Mouse (Mus musculus) liver, adult 2 months (tissue): ENCODE results near the gene Plekhh3. TPM values are rescaled to one million over a fixed set of nuclear protein-coding genes. Genes with fewer than 3 reads are reported as not detected.

Experiments
- DNase-seq: peaks from one replicate; pipeline ENCODE4 v3.0.0-alpha.2; 2011; ENCODE audit warnings: low read depth, low spot score; ENCODE audit errors: extremely low read depth
- H3K27ac ChIP-seq: fragments of 200-500 bp; replicated peaks from 2 replicates; pipeline ENCODE4 v1.5.1; 2012; ENCODE audit warnings: low read depth, mild to moderate bottlenecking, control low read depth, inconsistent platforms, low read length; ENCODE audit not compliant: insufficient read depth
- H3K27me3 ChIP-seq: fragments of 200-500 bp; 2 replicates; pipeline ENCODE4 v1.6.1; 2012; ENCODE audit warnings: mild to moderate bottlenecking, moderate library complexity, low read length, inconsistent platforms; ENCODE audit not compliant: control insufficient read depth, insufficient read depth
- H3K36me3 ChIP-seq: fragments of 200-500 bp; 2 replicates; pipeline ENCODE4 v1.6.1; 2012; ENCODE audit warnings: low read length, inconsistent platforms; ENCODE audit not compliant: control insufficient read depth, insufficient read depth
- H3K4me1 ChIP-seq: fragments of 200-500 bp; 2 replicates; pipeline ENCODE4 v1.6.1; 2011; ENCODE audit warnings: low read length; ENCODE audit not compliant: control insufficient read depth, insufficient read depth
- H3K4me3 ChIP-seq: fragments of 200-500 bp; 2 replicates; pipeline ENCODE4 v1.5.1; 2011; ENCODE audit warnings: low read depth, mild to moderate bottlenecking, control low read depth, low read length, moderate library complexity; ENCODE audit not compliant: insufficient read depth
- H3K79me2 ChIP-seq: fragments of 200-500 bp; 2 replicates; pipeline ENCODE4 v1.6.1; 2012; ENCODE audit warnings: inconsistent platforms, mild to moderate bottlenecking, low read length, moderate library complexity; ENCODE audit not compliant: control insufficient read depth, insufficient read depth
- H3K9ac ChIP-seq: fragments of 200-500 bp; 2 replicates; pipeline ENCODE4 v1.6.1; 2012; ENCODE audit warnings: low read depth, mild to moderate bottlenecking, control low read depth, inconsistent platforms, low read length
- CTCF ChIP-seq: fragments of 200-500 bp; IDR thresholded peaks from 2 replicates; pipeline ENCODE4 v1.5.1; 2011; ENCODE audit warnings: low read depth, low read length, control low read depth
- POLR2A ChIP-seq: fragments of 200-500 bp; IDR thresholded peaks from 2 replicates; pipeline ENCODE4 v1.6.1; 2011; ENCODE audit warnings: low read length, control low read depth; ENCODE audit not compliant: insufficient read depth; ENCODE audit errors: extremely low read depth
- WGBS: fragments of 180-500 bp; shearing (Covaris S2); methylation state at CpG from one replicate; pipeline ENCODE4 v1.1.7; 2018; 5-methylcytosine and 5-hydroxymethylcytosine counted together
- polyA plus RNA-seq: library from polyadenylated mRNA; depleted of rRNA; stranded (reverse); fragments of >200 nt; gene quantifications from 2 replicates; pipeline ENCODE4 v1.2.3, GENCODE M21; 2012
- total RNA-seq: library from RNA; depleted of rRNA; stranded (reverse); fragments of >200 nt; gene quantifications from 2 replicates; pipeline ENCODE4 v1.2.3, GENCODE M21; 2014

Gene Plekhh3
- total and polyA plus RNA-seq, 2 experiments = 3.9 to 11.5 TPM

DNA sequence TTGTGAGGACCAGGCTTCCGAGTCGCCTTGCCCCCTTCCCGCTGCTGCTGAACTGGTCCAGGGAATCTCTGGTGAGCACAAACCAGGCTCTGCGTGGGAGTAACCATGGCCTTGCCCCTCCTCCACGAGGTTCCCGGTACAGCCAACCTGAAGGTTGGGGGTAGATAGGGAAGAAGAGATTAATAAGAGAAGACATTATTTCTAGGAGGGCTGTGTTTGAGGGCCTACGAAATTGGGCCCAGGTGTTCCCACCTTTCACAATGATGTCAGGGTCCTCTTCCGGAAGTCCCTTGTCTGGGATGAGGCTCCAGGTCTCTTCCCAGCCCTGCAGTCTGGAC is 3.2 kb downstream of the Plekhh3 start:
- no peak overlapping the region for H3K4me3 ChIP-seq
- DNase-seq = no peak
- no peaks in the 10 kb centered on the region for H3K27me3 ChIP-seq
- no peak overlapping the region for H3K27ac ChIP-seq
- no peak overlapping the region for H3K9ac ChIP-seq
- TF ChIP-seq POLR2A = no peak
- TF ChIP-seq CTCF = no peak
- peaks cover 32% of the 10 kb centered on the region for H3K36me3 ChIP-seq
- H3K4me1 ChIP-seq = peaks cover 11% of the 10 kb centered on the region
- H3K79me2 ChIP-seq = peaks cover 12% of the 10 kb centered on the region; the same call in 1 of the 2 replicates
- WGBS = 87% methylated on average over 8 of the region's 8 CpGs

DNA sequence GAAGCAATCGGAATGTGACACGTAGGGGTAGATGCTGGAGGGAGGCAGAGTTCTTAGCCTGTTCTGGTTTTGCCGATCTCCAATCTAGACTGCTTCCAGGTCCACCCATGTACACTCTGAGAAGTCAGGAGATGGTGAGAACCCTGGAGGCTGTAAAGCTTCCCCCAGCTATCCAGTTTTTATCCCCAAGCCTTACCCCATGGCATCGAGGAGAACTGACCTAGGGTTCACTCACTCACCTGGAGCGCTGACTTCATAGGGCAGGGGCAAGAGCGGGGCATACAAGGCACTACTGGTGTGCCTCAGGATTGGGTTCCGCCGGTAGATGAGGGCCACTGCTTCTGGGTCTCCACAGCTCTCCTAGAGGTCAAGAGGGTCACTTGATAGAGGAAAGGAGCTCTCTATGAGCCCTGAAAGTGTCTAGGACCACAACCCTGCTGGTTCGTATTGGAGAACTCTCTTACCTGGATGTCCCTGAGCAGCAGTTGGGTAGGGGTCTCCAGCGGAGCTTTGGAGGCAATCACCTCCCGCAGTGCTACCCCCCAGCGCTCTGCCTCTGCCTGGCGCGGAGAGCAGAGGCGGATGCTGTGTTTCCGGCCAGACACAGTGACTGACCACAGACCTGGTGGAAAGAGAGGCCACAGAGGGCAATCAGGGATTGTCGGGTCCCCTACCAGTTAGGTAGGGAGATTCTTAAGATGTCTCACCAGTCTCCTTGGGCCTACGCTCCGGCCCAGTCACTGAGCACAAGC is 3.8 kb downstream of the Plekhh3 start:
- no peak overlapping the region for H3K4me3 ChIP-seq
- H3K27ac ChIP-seq = no peak overlapping the region
- peaks cover 32% of the 10 kb centered on the region for H3K36me3 ChIP-seq
- H3K9ac ChIP-seq = no peak overlapping the region
- DNase-seq = no peak
- H3K27me3 ChIP-seq = no peaks in the 10 kb centered on the region
- peaks cover 12% of the 10 kb centered on the region; the same call in 1 of the 2 replicates for H3K79me2 ChIP-seq
- 93% methylated on average over 19 of the region's 19 CpGs for WGBS
- peaks cover 10% of the 10 kb centered on the region for H3K4me1 ChIP-seq
- TF ChIP-seq CTCF (no peak), POLR2A (no peak)

DNA sequence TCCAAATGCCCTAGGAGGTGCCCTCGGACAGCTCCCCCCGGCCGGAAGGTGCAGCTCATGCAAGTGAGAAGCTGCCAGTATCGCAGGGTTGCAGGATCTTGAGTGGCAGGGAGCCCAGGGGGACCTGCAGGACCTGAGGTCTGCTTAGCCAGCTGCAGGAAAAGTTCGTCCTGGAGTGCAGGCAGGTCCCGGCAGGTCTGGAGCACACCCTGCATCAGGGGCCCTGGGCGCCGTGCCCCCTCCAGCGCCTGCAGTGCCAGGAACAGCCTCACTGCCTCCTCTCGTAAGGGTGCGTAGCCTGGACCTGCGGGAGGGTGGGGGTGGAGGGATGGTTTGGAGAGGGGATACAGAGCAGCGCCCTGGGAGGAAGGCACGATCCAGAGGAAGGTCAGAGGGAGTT is 4.8 kb downstream of the Plekhh3 start:
- Histone ChIP-seq H3K9ac (no peak overlapping the region), H3K27me3 (no peaks in the 10 kb centered on the region), H3K4me3 (no peak overlapping the region), H3K4me1 (peaks cover 10% of the 10 kb centered on the region), H3K27ac (no peak overlapping the region), H3K36me3 (peaks cover 32% of the 10 kb centered on the region), H3K79me2 (peaks cover 12% of the 10 kb centered on the region; the same call in 1 of the 2 replicates)
- WGBS = 92% methylated on average over 14 of the region's 14 CpGs
- TF ChIP-seq CTCF (no peak), POLR2A (no peak)
- no peak for DNase-seq

DNA sequence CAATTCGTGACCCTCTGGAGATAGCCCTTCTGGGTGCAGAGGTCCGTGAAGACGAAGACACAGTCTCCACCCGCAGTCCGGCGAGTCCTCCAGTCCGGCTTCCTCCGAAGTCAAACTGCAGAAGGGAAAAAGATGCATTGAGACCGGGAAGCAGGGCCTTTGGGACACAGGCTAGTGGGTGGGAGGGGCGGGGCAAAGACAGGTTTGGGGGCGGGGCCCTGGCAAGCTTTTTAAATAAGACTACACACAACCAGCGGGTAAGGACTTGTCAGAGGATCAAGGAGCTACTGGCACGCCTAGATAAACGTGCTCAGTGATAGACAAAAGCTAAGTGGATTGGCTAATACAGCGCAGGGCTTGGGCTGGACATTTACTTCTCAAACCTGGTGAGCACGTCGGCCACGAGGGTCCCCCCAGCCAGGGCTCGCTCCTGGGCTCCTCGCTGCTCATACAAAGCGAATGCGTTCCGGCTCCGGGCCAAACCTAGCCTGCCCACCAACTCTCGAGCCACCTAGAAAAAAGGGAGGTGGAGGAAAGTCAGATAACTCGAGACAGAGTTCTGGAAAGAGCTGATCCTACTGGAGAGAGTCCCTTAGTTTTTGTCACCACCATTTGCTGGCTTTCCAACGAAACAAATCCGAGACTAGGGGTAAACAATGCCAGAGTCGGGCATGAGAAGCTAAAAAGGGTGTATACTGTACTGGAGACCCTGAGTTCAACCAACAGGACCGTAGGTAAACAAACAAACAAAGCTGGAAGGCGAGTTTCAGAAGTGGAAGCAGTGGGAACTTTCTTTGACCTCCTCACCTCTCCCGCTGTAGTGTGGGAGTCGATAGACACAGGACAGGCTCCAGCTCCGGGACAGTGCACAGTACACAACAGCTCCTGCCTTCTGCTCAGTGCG is 6.2 kb downstream of the Plekhh3 start:
- Histone ChIP-seq H3K36me3 (peaks cover 32% of the 10 kb centered on the region), H3K79me2 (peaks cover 8% of the 10 kb centered on the region; the same call in 1 of the 2 replicates), H3K27me3 (no peaks in the 10 kb centered on the region), H3K9ac (no peak overlapping the region), H3K27ac (no peak overlapping the region), H3K4me3 (no peak overlapping the region), H3K4me1 (peaks cover 6% of the 10 kb centered on the region)
- 83% methylated on average over 35 of the region's 35 CpGs for WGBS
- no peak for DNase-seq
- no peak for TF ChIP-seq CTCF
- no peak for TF ChIP-seq POLR2A

DNA sequence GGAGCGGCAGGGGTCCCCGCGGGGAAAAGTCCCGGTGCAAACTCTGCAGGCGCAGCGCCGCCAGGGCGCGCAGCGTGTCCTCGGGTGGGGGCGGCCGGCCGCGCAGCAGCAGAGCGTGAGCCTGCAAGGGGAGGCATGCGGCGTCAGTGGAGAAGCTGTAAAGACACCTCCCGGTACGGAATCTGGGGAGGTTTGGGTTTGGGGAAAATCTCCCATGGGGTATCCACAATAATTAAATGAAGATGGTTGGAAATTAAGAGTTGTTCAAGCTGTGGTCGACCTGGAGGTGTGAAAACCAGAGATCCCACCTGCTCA is 6.8 kb downstream of the Plekhh3 start:
- H3K27ac ChIP-seq = no peak overlapping the region
- TF ChIP-seq CTCF (no peak), POLR2A (no peak)
- H3K79me2 ChIP-seq = peaks cover 3% of the 10 kb centered on the region; the same call in 1 of the 2 replicates
- no peak overlapping the region for H3K4me3 ChIP-seq
- no peak overlapping the region for H3K9ac ChIP-seq
- WGBS = 92% methylated on average over 21 of the region's 21 CpGs
- peaks cover 32% of the 10 kb centered on the region for H3K36me3 ChIP-seq
- H3K27me3 ChIP-seq = no peaks in the 10 kb centered on the region
- DNase-seq = no peak
- peaks cover under 1% of the 10 kb centered on the region for H3K4me1 ChIP-seq
